8 mouse cellular contexts compared by ENCODE assay signal in genomic region chr17:27825984-27826905, GRCm38 (mm10). TPM values are rescaled to one million over a fixed set of nuclear protein-coding genes. Genes with fewer than 3 reads are reported as not detected.
DNase-seq lines count a peak whose midpoint lies in the region; ATAC-seq and TF ChIP-seq lines count a peak whose summit lies in the region.

No protein-coding gene starts in this region.

- H3K27me3 ChIP-seq in intestine, postnatal 0 days (replicated peaks; ENCODE audit: control insufficient read depth, insufficient read depth, low read length): no peaks in the 10 kb centered on the region
- no peaks in the 10 kb centered on the region for H3K27me3 ChIP-seq in liver, embryonic 11.5 days (replicated peaks; ENCODE audit: control insufficient read depth, insufficient read depth, low read length)

- ATAC-seq in intestine, postnatal 0 days: peak; percentile 55
- peak; percentile 79 for ATAC-seq in liver, embryonic 11.5 days (replicated peaks; ENCODE audit: low FRiP score)

- no peaks in the 10 kb centered on the region for H3K36me3 ChIP-seq in intestine, postnatal 0 days (ENCODE audit: control insufficient read depth, insufficient read depth)
- H3K36me3 ChIP-seq in liver, embryonic 11.5 days (ENCODE audit: control insufficient read depth, insufficient read depth, low read length): no peaks in the 10 kb centered on the region

- H3K4me3 ChIP-seq in intestine, postnatal 0 days (ENCODE audit: low read depth, low read length): peak overlapping the region; percentile 26
- peak overlapping the region; percentile 50 for H3K4me3 ChIP-seq in liver, embryonic 11.5 days (ENCODE audit: low read depth, low read length)

- H3K4me1 ChIP-seq in intestine, postnatal 0 days (replicated peaks; ENCODE audit: control insufficient read depth, insufficient read depth, low read length): peaks cover 5% of the 10 kb centered on the region; the same call in 1 of the 2 replicates
- peaks cover 33% of the 10 kb centered on the region for H3K4me1 ChIP-seq in liver, embryonic 11.5 days (replicated peaks; ENCODE audit: control insufficient read depth, insufficient read depth, low read length)

- H3K9me3 ChIP-seq in intestine, postnatal 0 days (ENCODE audit: control insufficient read depth): no peaks in the 10 kb centered on the region
- no peaks in the 10 kb centered on the region for H3K9me3 ChIP-seq in liver, embryonic 11.5 days (ENCODE audit: control insufficient read depth, low read length)

- peak; percentile 55 for TF ChIP-seq CTCF in intestine, postnatal 0 days (IDR thresholded peaks at IDR 0.05; ENCODE audit: low read depth)

- WGBS in intestine, postnatal 0 days: 5% methylated on average over 22 of the region's 22 CpGs
- 2% methylated on average over 22 of the region's 22 CpGs for WGBS in liver, embryonic 11.5 days

- H3K27ac ChIP-seq in intestine, postnatal 0 days (ENCODE audit: low read depth, low read length): peak overlapping the region; percentile 68
- H3K27ac ChIP-seq in liver, embryonic 11.5 days (ENCODE audit: low read depth, low read length): peak overlapping the region; percentile 68

- peak overlapping the region; percentile 66 for H3K4me2 ChIP-seq in intestine, postnatal 0 days (replicated peaks; ENCODE audit: low read depth)
- peak overlapping the region; percentile 78 for H3K4me2 ChIP-seq in liver, embryonic 11.5 days

- H3K9ac ChIP-seq in intestine, postnatal 0 days (ENCODE audit: low read depth, low read length): peak overlapping the region; percentile 31; the same call in 1 of the 2 replicates
- peak overlapping the region; percentile 50; the same call in 1 of the 2 replicates for H3K9ac ChIP-seq in liver, embryonic 11.5 days (ENCODE audit: low read depth, low read length)

- peak; percentile 89 for DNase-seq in R1 (ENCODE audit: low read depth, low spot score)
- DNase-seq in embryo, embryonic 10.5 days (ENCODE audit: low spot score): peak; percentile 87
- DNase-seq in heart, adult 11 months: peak; percentile 98
- peak; percentile 78 for DNase-seq in liver, embryonic 11.5 days (ENCODE audit: low spot score)
- peak; percentile 74 to 80 for DNase-seq in monocyte, adult 2 months (ENCODE audit: low read depth in 1 of 2, low spot score in 2 of 2)
- peak; percentile 85 to 87 for DNase-seq in spleen, postnatal 4 days (ENCODE audit: low spot score in 2 of 2)
- DNase-seq in cerebellum, adult 8-10 months: no peak

RNA-seq across cellular contexts. Expression of gene D17Wsu92e, which starts 5.8 kb away (rescaled TPM):
- 27.4 and 29.5 TPM in 2 replicates for polyA plus RNA-seq in intestine, postnatal 0 days (2015; fragmentation: Nextera tagmentation; extraction: Ambion mirVana)
- 19.2 and 22.7 TPM in 2 replicates for polyA plus RNA-seq in liver, embryonic 11.5 days (2014; fragmentation: Nextera tagmentation; extraction: Ambion mirVana)

RNA-seq across cellular contexts. Expression of gene Snrpc, which starts 11.7 kb away (rescaled TPM):
- polyA plus RNA-seq in intestine, postnatal 0 days (2015; fragmentation: Nextera tagmentation; extraction: Ambion mirVana): 156 and 160 TPM in 2 replicates
- polyA plus RNA-seq in liver, embryonic 11.5 days (2014; fragmentation: Nextera tagmentation; extraction: Ambion mirVana): 305 and 315 TPM in 2 replicates

RNA-seq across cellular contexts. Expression of gene Uhrf1bp1, which starts 30.0 kb away (rescaled TPM):
- polyA plus RNA-seq in intestine, postnatal 0 days (2015; fragmentation: Nextera tagmentation; extraction: Ambion mirVana): 1.4 and 1.6 TPM in 2 replicates
- 9.2 and 9.4 TPM in 2 replicates for polyA plus RNA-seq in liver, embryonic 11.5 days (2014; fragmentation: Nextera tagmentation; extraction: Ambion mirVana)
